Mouse (Mus musculus): Measurements from ENCODE around the gene Srsf1. TPM values are rescaled to one million over a fixed set of nuclear protein-coding genes. Genes with fewer than 3 reads are reported as not detected.
"Not testable (repeated sequence)": the region's sequence is repeated elsewhere in the genome, so short reads cannot be mapped to it uniquely, and the experiment has no call there.

Gene Srsf1
- total and polyA plus RNA-seq, 3 experiments, result 416 to 812 (median 730) TPM

DNA sequence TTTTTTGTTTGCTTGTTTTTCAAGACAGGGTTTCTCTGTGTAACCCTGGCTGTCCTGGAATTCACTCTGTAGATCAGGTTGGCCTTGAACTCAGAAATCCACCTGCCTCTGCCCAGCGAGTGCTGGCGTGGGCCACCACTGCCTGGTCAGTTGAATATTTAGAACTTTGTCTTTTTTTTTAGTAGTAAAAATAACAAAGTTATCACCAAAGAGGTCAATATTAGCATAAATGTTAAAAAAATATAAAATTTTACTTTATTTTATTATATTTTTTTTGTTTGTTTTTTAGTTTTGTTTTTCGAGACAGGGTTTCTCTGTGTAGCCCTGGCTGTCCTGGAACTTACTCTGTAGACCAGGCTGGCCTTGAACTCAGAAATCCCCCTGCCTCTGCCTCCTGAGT is 2.0 kb upstream of the Srsf1 start:
- H3K27me3 ChIP-seq (replicated peaks); DNase-seq (ENCODE audit: extremely low read depth); H3K27ac ChIP-seq (ENCODE audit: insufficient read depth, low read depth); H3K4me3 ChIP-seq (replicated peaks in 1 of 3; ENCODE audit: low read depth in 2 of 3, low read length in 2 of 3, poor library complexity in 1 of 3); dilution Hi-C loops (cut with MboI; ENCODE audit: extremely low pct_ligation_motif_present, extremely low pct_unique_long_range_greater_than_20kb, low sequenced_read_pairs); H3K4me2 ChIP-seq (ENCODE audit: insufficient read depth, low read depth, poor library complexity, severe bottlenecking); H3K9me3 ChIP-seq (replicated peaks; ENCODE audit: low read length): not testable (repeated sequence)
- Histone ChIP-seq H3K4me1 (ENCODE audit: control insufficient read depth in 1 of 2, insufficient read depth in 2 of 2) (peaks cover 2 to 25% of the 10 kb centered on the region in 2 experiments; a peak in 3 of 4 replicates), H3K9ac (ENCODE audit: insufficient read depth, low read depth) (peak overlapping the region; percentile 79; the same call in 1 of the 2 replicates), H3K79me2 (replicated peaks; ENCODE audit: control insufficient read depth, extremely low read depth, insufficient read depth, poor library complexity, severe bottlenecking) (peaks cover 42% of the 10 kb centered on the region), H3K36me3 (replicated peaks in 1 of 2; ENCODE audit: control insufficient read depth in 1 of 2, insufficient read depth in 1 of 2, low read length in 1 of 2) (peaks cover 13 to 24% of the 10 kb centered on the region in 2 experiments)
- 0 out of 2 replicates have a peak, but pooled peaks have one; percentile 11 for TF ChIP-seq TBP (conservative IDR thresholded peaks at IDR 0.05; ENCODE audit: low read depth, low read length)
- in situ Hi-C loops (cut with MboI; ENCODE audit: low pct_ligation_motif_present, low pct_unique_long_range_greater_than_20kb, low sequenced_read_pairs), result loop anchor here (5.0 kb wide), 1 partner anchor 58 kb away; the partner anchor contains the start of gene Dynll2

- dilution Hi-C loops (cut with MboI; ENCODE audit: extremely low pct_ligation_motif_present, extremely low pct_unique_long_range_greater_than_20kb, low sequenced_read_pairs) (no loop called here), in situ Hi-C loops (cut with MboI; ENCODE audit: low pct_ligation_motif_present, low pct_unique_long_range_greater_than_20kb, low sequenced_read_pairs) (loop anchor here (5.0 kb wide), 1 partner anchor 59 kb away; the partner anchor contains the start of gene Dynll2)
- Histone ChIP-seq H3K27ac (ENCODE audit: insufficient read depth, low read depth) (no peak overlapping the region), H3K4me1 (ENCODE audit: control insufficient read depth in 1 of 2, insufficient read depth in 2 of 2) (peaks cover 2 to 32% of the 10 kb centered on the region in 2 experiments; a peak in 3 of 4 replicates), H3K9ac (ENCODE audit: insufficient read depth, low read depth) (peak overlapping the region; percentile 79; the same call in 1 of the 2 replicates), H3K4me3 (replicated peaks in 1 of 3; ENCODE audit: low read depth in 2 of 3, low read length in 2 of 3, poor library complexity in 1 of 3) (peak overlapping the region; percentile 57 to 100 (median 75)), H3K27me3 (replicated peaks) (no peaks in the 10 kb centered on the region), H3K79me2 (replicated peaks; ENCODE audit: control insufficient read depth, extremely low read depth, insufficient read depth, poor library complexity, severe bottlenecking) (peaks cover 48% of the 10 kb centered on the region), H3K36me3 (replicated peaks in 1 of 2; ENCODE audit: control insufficient read depth in 1 of 2, insufficient read depth in 1 of 2, low read length in 1 of 2) (peaks cover 17 to 30% of the 10 kb centered on the region in 2 experiments), H3K4me2 (ENCODE audit: insufficient read depth, low read depth, poor library complexity, severe bottlenecking) (peak overlapping the region; percentile 48), H3K9me3 (replicated peaks; ENCODE audit: low read length) (no peaks in the 10 kb centered on the region)
- TF ChIP-seq CTCF (conservative IDR thresholded peaks at IDR 0.05 in 1 of 2, IDR thresholded peaks at IDR 0.05 in 1 of 2; ENCODE audit: low read depth in 2 of 2, low read length in 2 of 2) (no peak), IRF4 (IDR thresholded peaks at IDR 0.05; ENCODE audit: low read depth, low read length) (no peak)
- peak; percentile 56 for DNase-seq (ENCODE audit: extremely low read depth)
These were observed 1.3 kb upstream of the Srsf1 start for GRCm38 (mm10) chr11:88045878-88046277.

- Histone ChIP-seq H3K9me3 (replicated peaks; ENCODE audit: low read length) (no peaks in the 10 kb centered on the region), H3K36me3 (replicated peaks in 1 of 2; ENCODE audit: control insufficient read depth in 1 of 2, insufficient read depth in 1 of 2, low read length in 1 of 2) (peaks cover 20 to 32% of the 10 kb centered on the region in 2 experiments), H3K4me1 (ENCODE audit: control insufficient read depth in 1 of 2, insufficient read depth in 2 of 2) (peaks cover 2 to 38% of the 10 kb centered on the region in 2 experiments; a peak in 3 of 4 replicates), H3K27ac (ENCODE audit: insufficient read depth, low read depth) (peak overlapping the region; percentile 56; the same call in 1 of the 2 replicates), H3K27me3 (replicated peaks) (no peaks in the 10 kb centered on the region), H3K79me2 (replicated peaks; ENCODE audit: control insufficient read depth, extremely low read depth, insufficient read depth, poor library complexity, severe bottlenecking) (peaks cover 52% of the 10 kb centered on the region), H3K4me3 (replicated peaks in 1 of 3; ENCODE audit: low read depth in 2 of 3, low read length in 2 of 3, poor library complexity in 1 of 3) (peak overlapping the region; percentile 57 to 100 (median 75)), H3K4me2 (ENCODE audit: insufficient read depth, low read depth, poor library complexity, severe bottlenecking) (peak overlapping the region; percentile 48), H3K9ac (ENCODE audit: insufficient read depth, low read depth) (peak overlapping the region; percentile 79)
- DNase-seq (ENCODE audit: extremely low read depth), result peak; percentile 82
- in situ Hi-C loops (cut with MboI; ENCODE audit: low pct_ligation_motif_present, low pct_unique_long_range_greater_than_20kb, low sequenced_read_pairs) (loop anchor here (5.0 kb wide), 1 partner anchor 59 kb away; the partner anchor contains the start of gene Dynll2), dilution Hi-C loops (cut with MboI; ENCODE audit: extremely low pct_ligation_motif_present, extremely low pct_unique_long_range_greater_than_20kb, low sequenced_read_pairs) (no loop called here)
- peak; percentile 98 for TF ChIP-seq TBP (conservative IDR thresholded peaks at IDR 0.05; ENCODE audit: low read depth, low read length)
- TF ChIP-seq MYC (IDR thresholded peaks at IDR 0.05; ENCODE audit: low read depth, low read length), result no peak
- no peak for TF ChIP-seq HCFC1 (IDR thresholded peaks at IDR 0.05; ENCODE audit: low read depth, low read length)
These were observed 743 bp upstream of the Srsf1 start for GRCm38 (mm10) chr11:88046323-88046937.

All from CH12.LX (cell line).